Mouse (Mus musculus) heart, postnatal 0 days (tissue): ENCODE measurements around the gene Fryl.

ENCODE experiments used
- CTCF ChIP-seq: IDR thresholded peaks from 2 replicates; pipeline ENCODE4 v1.5.1; 2016; ENCODE audit warnings: antibody characterized with exemption, control low read depth, low read depth
- EP300 ChIP-seq: IDR thresholded peaks from 2 replicates; pipeline ENCODE4 v1.6.1; 2016; ENCODE audit warnings: antibody characterized with exemption, low read depth

GRCm38 (mm10) chr5:73230171-73230570 is 26.2 kb downstream of the Fryl start:
- no peak for TF ChIP-seq CTCF
- TF ChIP-seq EP300: no peak
